Mouse (Mus musculus): ENCODE results near the gene Fscn1. TPM values are rescaled to one million over a fixed set of nuclear protein-coding genes. Genes with fewer than 3 reads are reported as not detected.

Gene Fscn1
- polyA plus RNA-seq, 1 experiment from 2014 or later: 806 TPM

DNA sequence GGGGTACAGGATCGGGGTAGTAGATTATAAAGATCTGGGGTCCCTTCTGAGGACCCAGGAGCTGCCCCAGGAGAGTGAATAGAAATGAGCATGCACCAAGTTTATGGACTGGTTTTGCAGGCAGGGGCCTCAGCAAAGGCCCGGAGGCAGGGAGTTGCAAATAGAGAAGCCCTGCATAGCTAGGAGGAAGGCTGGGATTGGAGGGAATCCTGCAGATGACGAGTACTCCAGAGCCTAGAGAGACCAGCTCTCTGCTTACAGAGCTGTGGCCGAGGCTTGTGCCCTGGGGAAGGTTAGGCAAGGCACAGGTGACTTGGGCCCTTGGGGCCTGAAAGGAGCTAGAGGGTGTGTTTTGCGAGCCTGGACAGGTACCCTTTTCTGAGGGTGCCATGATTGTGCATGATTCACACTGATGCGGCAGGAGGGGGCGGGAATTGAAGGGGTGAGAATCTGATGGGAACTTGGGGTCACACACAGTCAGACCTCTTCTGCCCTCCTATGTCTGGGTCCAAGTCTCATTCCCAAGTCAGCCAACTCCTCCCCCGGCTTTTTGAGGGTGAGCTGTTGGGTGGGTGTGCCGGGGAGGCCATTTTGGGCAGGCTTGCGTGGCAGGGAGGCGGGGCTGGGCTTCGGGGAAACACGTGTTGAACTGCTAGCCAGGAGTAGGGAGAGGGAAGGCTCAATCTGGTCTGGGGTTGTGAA lies 3.0 kb downstream of the Fscn1 start:
- peak overlapping the region; percentile 85 for H3K4me3 ChIP-seq
- H3K27me3 ChIP-seq (ENCODE audit: low read depth, poor library complexity, severe bottlenecking): no peaks in the 10 kb centered on the region
- DNase-seq (ENCODE audit: low spot score): peak; percentile 73
- H3K4me1 ChIP-seq: peaks cover 45% of the 10 kb centered on the region
- peaks cover 60% of the 10 kb centered on the region for H3K36me3 ChIP-seq
- H3K27ac ChIP-seq: peak overlapping the region; percentile 98
- H3K9me3 ChIP-seq (replicated peaks): no peaks in the 10 kb centered on the region
- WGBS: 18% methylated on average over 13 of the region's 13 CpGs

DNA sequence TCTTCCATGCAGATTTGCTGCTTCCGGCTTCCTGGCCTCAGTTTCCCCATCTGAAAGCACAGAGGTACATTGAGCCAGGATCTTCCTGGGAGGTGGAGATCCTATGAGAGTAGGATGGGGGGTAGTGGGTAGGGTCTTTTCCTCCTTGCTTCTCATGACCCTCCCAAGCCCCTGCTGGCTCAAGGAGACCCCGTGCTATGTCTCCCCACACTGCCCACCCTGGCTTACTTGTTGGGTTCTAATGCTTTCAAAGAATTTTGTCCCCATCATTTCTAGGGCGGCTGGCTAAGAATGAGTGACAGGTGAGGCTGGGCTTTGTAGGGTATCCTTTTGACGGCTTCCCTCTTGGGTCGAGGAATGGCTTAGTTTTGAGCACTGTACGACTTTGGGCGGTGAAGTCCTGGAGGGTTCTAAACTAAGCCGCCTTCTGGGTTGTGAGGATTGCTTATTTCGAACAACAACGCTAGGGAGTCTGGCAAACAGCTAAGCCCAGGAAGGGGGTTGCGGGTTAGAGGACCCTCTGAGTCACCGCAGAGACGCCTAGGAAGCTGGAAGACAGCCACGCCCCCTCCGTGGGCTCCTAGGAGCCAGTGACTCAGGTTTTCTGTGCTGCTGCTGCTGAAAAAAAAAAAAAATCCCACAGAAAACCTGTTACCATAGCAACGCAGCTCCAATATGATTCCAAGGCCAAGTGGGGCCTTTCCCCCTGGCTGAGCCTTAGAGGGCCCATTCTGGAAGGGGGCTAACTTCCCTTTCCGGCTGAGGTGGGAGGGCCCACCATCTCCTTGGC lies 3.8 kb downstream of the Fscn1 start:
- Histone ChIP-seq H3K36me3 (peaks cover 68% of the 10 kb centered on the region), H3K27ac (peak overlapping the region; percentile 98), H3K4me1 (peaks cover 45% of the 10 kb centered on the region), H3K4me3 (peak overlapping the region; percentile 85), H3K27me3 (ENCODE audit: low read depth, poor library complexity, severe bottlenecking) (no peaks in the 10 kb centered on the region), H3K9me3 (replicated peaks) (no peaks in the 10 kb centered on the region)
- WGBS: 76% methylated on average over 17 of the region's 17 CpGs
- DNase-seq (ENCODE audit: low spot score): no peak

DNA sequence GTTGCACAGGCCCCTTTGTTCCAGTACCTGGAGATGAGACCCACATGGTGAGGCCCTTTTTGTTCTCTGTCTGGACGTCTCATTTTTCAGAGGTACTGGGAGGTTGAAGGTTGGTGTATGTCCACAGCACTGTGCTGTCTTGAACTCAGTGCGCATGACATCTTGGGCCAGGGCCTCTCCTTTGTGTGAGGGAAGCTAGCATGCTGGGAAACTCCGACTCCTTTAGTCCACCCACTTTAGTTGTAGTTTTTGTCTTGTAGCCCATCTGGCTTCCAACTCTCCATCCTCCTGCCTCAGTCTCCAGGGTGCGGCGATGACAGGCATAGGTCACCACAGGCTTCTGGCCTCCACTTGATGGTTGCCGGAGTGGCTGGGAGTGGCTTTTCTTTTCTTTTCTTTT lies 4.5 kb downstream of the Fscn1 start:
- Histone ChIP-seq H3K4me1 (peaks cover 37% of the 10 kb centered on the region), H3K27ac (no peak overlapping the region), H3K4me3 (peak overlapping the region; percentile 85), H3K27me3 (ENCODE audit: low read depth, poor library complexity, severe bottlenecking) (no peaks in the 10 kb centered on the region), H3K9me3 (replicated peaks) (no peaks in the 10 kb centered on the region), H3K36me3 (peaks cover 75% of the 10 kb centered on the region)
- DNase-seq (ENCODE audit: low spot score): no peak
- 93% methylated on average over 6 of the region's 6 CpGs for WGBS

DNA sequence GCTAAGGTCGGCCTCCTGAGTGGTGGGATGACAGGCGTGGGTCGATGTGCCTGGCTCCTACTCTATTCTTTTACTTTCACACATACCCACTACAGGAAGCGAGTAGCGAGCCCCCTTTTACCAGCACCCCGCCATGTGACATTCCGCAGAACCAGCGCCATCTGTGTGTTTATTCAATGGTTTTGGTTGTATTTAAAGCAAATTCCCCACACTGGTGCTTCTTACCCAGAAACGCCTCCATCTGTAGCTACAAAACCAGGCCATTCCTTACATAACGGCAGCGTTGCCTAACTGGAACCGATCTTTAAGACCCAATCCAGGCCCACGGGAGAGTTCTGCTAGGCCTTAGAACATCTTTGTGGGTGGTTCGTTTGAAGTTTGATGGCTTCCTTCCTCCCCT lies 8.3 kb downstream of the Fscn1 start:
- 94% methylated on average over 14 of the region's 14 CpGs for WGBS
- no peaks in the 10 kb centered on the region for H3K9me3 ChIP-seq (replicated peaks)
- H3K4me1 ChIP-seq: peaks cover 26% of the 10 kb centered on the region
- H3K36me3 ChIP-seq: peaks cover 100% of the 10 kb centered on the region
- no peak overlapping the region for H3K4me3 ChIP-seq
- no peak for DNase-seq (ENCODE audit: low spot score)
- no peak overlapping the region for H3K27ac ChIP-seq
- H3K27me3 ChIP-seq (ENCODE audit: low read depth, poor library complexity, severe bottlenecking): no peaks in the 10 kb centered on the region

DNA sequence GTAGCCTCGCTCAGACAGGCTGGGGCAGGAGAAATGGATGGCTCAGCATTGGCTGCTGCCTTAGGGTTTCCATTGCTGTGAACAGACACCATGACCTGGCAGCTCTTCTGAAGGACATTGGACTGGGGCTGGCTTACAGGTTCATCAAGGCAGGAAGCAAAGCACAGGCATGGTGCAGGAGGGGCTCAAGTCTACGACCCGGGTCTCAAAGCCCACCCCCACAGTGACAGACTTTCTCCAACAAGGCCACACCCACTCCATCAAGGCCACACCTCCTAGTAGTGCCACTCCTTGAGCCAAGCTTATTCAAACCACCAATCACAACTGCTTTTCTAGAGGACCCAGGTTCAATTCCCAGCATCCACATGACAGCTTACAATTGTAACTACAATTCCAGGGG lies 13.8 kb downstream of the Fscn1 start:
- Histone ChIP-seq H3K4me1 (peaks cover 19% of the 10 kb centered on the region), H3K27me3 (ENCODE audit: low read depth, poor library complexity, severe bottlenecking) (no peaks in the 10 kb centered on the region), H3K36me3 (peaks cover 60% of the 10 kb centered on the region), H3K9me3 (replicated peaks) (no peaks in the 10 kb centered on the region), H3K27ac (no peak overlapping the region), H3K4me3 (no peak overlapping the region)
- no peak for DNase-seq (ENCODE audit: low spot score)
- WGBS: 31% methylated on average over 3 of the region's 3 CpGs

DNA sequence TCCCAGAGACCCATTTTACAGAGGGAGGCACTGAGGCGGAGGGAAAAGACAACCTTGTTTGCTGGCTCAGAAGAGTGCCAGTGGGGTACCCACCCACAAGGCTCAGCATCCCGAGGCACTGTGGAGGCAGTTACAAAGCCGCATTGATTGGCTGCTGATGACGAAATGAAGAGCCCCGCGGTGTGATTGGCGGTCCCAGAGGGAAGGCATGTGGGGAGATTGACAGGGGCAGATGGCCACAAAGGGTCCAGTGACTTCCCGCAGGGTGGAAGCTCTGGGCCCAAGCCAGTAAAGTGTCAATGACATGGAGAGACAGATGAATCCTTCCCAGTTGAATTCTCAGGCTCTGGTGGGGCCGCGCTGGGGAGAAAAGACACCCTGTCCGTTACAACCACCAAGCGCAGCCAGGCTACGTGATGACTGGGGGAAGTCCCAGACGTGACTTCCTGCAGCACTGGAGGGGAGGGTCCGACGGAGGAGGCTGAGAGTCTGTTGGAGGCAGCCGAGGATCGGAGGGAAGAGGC lies 14.5 kb downstream of the Fscn1 start:
- peak; percentile 56 for DNase-seq (ENCODE audit: low spot score)
- Histone ChIP-seq H3K9me3 (replicated peaks) (no peaks in the 10 kb centered on the region), H3K4me3 (peak overlapping the region; percentile 14; the same call in 1 of the 2 replicates), H3K27me3 (ENCODE audit: low read depth, poor library complexity, severe bottlenecking) (no peaks in the 10 kb centered on the region), H3K27ac (peak overlapping the region; percentile 4; the same call in 1 of the 2 replicates), H3K4me1 (peaks cover 19% of the 10 kb centered on the region), H3K36me3 (peaks cover 53% of the 10 kb centered on the region)
- WGBS: 33% methylated on average over 18 of the region's 18 CpGs

DNA sequence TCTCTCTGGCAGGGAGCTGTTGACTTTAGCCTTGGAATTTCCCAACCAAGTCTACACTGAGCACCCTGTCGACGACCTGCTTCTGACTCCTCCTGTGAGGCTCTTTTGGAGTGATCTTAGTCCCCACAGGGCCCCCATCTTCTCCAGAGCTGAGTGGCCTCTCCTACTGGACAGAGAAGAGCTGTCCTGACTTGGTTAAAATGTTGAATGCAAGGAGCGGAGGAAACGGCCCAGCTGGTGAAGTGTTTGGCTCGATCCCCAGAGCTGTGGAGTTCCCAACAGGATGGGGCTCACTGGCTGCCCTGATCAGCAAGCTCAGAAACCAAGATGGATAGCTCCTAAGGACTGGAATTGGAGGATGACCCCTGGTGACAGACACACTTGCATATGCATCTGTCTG lies 16.4 kb downstream of the Fscn1 start:
- no peak overlapping the region for H3K4me3 ChIP-seq
- WGBS: 78% methylated on average over 5 of the region's 5 CpGs
- peak overlapping the region; percentile 9; the same call in 1 of the 2 replicates for H3K27ac ChIP-seq
- no peak for DNase-seq (ENCODE audit: low spot score)
- peaks cover 34% of the 10 kb centered on the region for H3K36me3 ChIP-seq
- H3K4me1 ChIP-seq: peaks cover 19% of the 10 kb centered on the region
- no peaks in the 10 kb centered on the region for H3K27me3 ChIP-seq (ENCODE audit: low read depth, poor library complexity, severe bottlenecking)
- no peaks in the 10 kb centered on the region for H3K9me3 ChIP-seq (replicated peaks)

DNA sequence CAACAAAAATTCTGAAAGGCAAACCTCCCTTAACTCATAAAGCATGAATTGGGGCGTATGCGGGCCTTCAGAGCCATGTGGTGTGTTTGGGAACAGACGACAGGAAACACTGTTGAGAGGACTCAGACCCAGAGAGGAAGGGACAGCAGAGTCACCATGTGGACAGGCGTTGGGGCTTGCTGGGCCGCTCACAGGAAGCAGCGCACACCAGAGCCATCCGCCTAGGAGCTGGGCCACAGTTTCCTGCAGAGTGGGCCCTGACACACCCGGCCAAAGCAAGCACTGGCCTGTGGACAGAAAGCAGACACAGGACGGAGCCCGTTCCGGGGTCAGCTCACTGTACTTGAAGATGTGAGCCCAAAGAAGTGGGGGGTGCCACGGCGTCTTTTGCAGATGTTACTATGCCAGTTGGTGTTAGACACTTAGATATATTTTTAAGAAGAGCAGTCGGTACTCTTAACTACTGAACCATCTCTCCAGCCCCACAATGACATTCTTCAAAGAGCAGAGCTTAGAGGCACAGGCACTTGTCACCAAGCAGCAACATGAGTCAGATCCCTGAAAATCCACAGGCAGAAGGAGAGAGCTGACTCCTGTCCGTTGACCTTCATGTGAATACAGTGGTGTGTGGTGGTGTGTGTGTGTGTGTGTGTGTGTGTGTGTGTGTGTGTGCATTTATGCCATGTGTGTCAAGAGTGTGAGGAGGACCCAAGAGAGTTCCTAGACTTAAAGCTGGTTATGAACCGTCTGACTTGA lies 22.1 kb downstream of the Fscn1 start:
- no peak for DNase-seq (ENCODE audit: low spot score)
- H3K36me3 ChIP-seq: no peaks in the 10 kb centered on the region
- 0 out of 2 replicates have a peak overlapping the region, but pooled peaks have one; percentile 0 for H3K27ac ChIP-seq
- no peaks in the 10 kb centered on the region for H3K9me3 ChIP-seq (replicated peaks)
- 83% methylated on average over 16 of the region's 16 CpGs for WGBS
- H3K4me3 ChIP-seq: no peak overlapping the region
- no peaks in the 10 kb centered on the region for H3K27me3 ChIP-seq (ENCODE audit: low read depth, poor library complexity, severe bottlenecking)
- H3K4me1 ChIP-seq: 0 out of 2 replicates have a peak, but pooled peaks cover 8% of the 10 kb centered on the region

DNA sequence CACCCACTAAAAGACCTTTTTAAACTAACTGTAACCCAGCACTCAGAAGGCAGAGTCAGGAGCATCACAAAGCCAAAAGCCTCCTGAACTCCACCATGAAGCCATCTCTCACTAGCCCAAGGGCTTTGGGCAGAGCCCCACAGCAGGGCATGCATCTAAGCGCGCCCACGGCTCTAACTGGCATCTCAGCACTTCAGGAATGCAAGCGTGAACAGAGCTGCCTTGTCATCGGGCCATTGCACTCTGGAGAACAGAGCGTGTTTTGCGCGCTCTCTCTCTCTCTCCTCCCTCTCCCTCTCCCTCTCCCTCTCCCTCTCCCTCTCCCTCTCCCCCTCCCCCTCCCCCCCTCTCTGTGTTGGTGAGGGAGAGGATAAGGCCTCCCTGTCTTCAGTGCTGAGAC lies 23.0 kb downstream of the Fscn1 start:
- WGBS: 74% methylated on average over 8 of the region's 8 CpGs
- Histone ChIP-seq H3K4me3 (no peak overlapping the region), H3K36me3 (no peaks in the 10 kb centered on the region), H3K27me3 (ENCODE audit: low read depth, poor library complexity, severe bottlenecking) (no peaks in the 10 kb centered on the region), H3K4me1 (0 out of 2 replicates have a peak, but pooled peaks cover 4% of the 10 kb centered on the region), H3K27ac (no peak overlapping the region), H3K9me3 (replicated peaks) (no peaks in the 10 kb centered on the region)
- DNase-seq (ENCODE audit: low spot score): no peak

DNA sequence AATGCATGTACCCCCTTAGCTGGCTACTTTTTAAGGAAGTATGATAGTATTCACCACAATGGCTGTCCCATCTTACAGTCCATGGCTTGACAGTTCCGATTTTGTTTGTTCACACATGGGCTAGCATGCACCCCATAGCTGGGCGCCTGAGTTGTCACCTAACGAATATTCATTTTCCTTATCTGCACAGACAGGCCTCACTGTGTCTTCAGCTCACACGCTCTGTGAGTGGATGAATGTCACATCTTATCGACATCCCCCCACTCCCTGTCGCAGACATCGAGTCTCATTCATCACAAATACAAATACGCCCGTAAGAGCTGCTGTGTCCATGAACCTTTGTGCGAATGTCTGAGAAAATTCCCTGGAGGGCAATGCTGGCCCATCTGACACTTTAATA lies 24.1 kb downstream of the Fscn1 start:
- H3K9me3 ChIP-seq (replicated peaks): no peaks in the 10 kb centered on the region
- H3K27ac ChIP-seq: no peak overlapping the region
- DNase-seq (ENCODE audit: low spot score): no peak
- no peaks in the 10 kb centered on the region for H3K27me3 ChIP-seq (ENCODE audit: low read depth, poor library complexity, severe bottlenecking)
- 95% methylated on average over 10 of the region's 10 CpGs for WGBS
- 0 out of 2 replicates have a peak, but pooled peaks cover 4% of the 10 kb centered on the region for H3K4me1 ChIP-seq
- H3K36me3 ChIP-seq: no peaks in the 10 kb centered on the region
- H3K4me3 ChIP-seq: no peak overlapping the region

DNA sequence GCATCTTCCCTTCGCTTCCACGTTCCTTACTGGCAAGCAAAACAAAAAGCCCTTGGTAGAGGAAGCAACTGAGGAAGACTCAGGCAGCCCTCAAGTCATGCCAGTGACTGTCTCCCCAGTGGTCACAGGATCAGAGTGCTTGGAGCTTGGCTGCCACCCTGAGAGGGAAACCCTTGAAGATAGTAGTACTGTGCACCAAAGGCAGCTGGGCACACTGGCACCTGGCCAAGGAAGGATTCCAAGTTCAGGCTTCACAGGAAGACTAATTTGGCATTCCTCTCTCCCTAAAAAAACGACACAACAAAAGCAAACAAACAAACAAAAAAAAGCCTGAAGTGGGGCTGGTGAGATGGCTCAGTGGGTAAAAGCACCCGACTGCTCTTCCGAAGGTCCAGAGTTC lies 28.4 kb downstream of the Fscn1 start:
- peaks cover 37% of the 10 kb centered on the region for H3K36me3 ChIP-seq
- H3K27ac ChIP-seq: no peak overlapping the region
- no peaks in the 10 kb centered on the region for H3K9me3 ChIP-seq (replicated peaks)
- 90% methylated on average over 5 of the region's 5 CpGs for WGBS
- DNase-seq (ENCODE audit: low spot score): no peak
- H3K4me3 ChIP-seq: no peak overlapping the region
- no peaks in the 10 kb centered on the region for H3K27me3 ChIP-seq (ENCODE audit: low read depth, poor library complexity, severe bottlenecking)
- no peaks in the 10 kb centered on the region for H3K4me1 ChIP-seq

DNA sequence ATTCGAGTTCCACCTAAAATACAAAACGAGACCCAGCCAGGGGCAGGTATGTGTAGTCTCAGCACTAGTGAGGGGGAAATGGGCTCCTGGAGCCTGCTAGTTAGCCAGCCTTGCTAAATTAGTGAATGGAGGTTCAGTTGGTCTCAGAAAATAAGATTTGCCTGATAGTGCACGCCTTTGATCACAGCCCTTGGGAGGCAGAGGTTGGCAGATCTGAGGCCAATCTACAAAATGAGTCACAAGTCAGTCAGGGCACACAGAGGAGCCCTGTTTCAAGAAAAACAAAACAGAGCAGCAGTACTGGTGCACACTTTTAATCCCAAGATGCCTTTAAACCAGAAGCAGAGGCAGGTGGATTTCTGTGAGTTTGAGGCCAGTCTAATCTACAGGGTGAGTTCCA lies 29.0 kb downstream of the Fscn1 start:
- H3K27me3 ChIP-seq (ENCODE audit: low read depth, poor library complexity, severe bottlenecking): no peaks in the 10 kb centered on the region
- no peak overlapping the region for H3K27ac ChIP-seq
- H3K9me3 ChIP-seq (replicated peaks): no peaks in the 10 kb centered on the region
- no peak overlapping the region for H3K4me3 ChIP-seq
- H3K36me3 ChIP-seq: peaks cover 44% of the 10 kb centered on the region
- DNase-seq (ENCODE audit: low spot score): no peak
- 85% methylated on average over 3 of the region's 3 CpGs for WGBS
- no peaks in the 10 kb centered on the region for H3K4me1 ChIP-seq
